Mouse (Mus musculus) spleen, adult 12 weeks (tissue): Measurements from ENCODE around the gene Gpatch4.

Experiments
- DNase-seq: peaks from one replicate; pipeline ENCODE4 v3.0.0; 2022; ENCODE audit warnings: low spot score

Gpatch4 gene

DNA sequence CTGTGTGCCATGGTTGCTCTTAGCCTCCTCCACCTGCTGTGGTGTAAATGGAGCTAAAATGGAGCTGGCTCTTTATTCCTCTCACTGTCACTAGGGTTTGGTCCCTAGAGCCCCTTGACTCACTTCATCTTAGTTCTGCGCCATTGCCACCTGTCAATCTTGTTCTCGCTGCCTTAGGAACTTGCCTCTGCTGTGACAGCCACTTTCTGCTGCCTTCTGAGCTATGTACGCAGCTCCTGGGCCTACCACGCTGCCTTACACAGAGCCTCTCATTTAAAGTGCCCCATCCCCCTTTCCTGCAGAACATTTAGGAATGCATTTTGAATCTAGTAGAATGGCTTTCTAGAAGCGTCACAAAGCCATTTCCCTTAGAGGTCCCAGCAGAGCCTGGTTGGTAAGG lies 51.2 kb downstream of the Gpatch4 start:
- no peak for DNase-seq

GRCm38 (mm10) chr3:88097666-88098065 lies 54.8 kb downstream of the Gpatch4 start:
- no peak for DNase-seq

- DNase-seq, result no peak
Measured at GRCm38 (mm10) chr3:88100251-88100650, 57.3 kb downstream of the Gpatch4 start.

DNA sequence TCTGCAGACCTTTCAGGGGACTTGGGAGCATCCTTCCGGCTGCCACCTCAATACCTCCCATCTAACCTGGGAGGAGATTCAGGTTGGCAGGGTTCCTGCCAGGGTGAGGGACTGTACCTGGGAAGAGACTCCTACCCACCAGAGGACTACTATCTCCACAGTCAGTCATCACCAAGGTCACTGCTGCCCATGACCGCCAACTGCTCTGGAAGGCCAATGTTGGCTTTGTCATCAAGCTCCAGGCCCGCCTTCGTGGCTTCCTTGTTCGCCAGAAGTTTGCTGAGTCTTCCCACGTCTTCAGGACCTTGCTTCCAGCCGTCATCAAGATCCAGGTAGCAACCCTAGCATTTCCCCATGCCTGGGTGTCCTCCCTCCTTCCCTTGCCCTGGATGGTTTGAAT lies 58.8 kb downstream of the Gpatch4 start:
- no peak for DNase-seq

- DNase-seq, result no peak
Measured at GRCm38 (mm10) chr3:88102196-88102595, 59.3 kb downstream of the Gpatch4 start.

GRCm38 (mm10) chr3:88102611-88103010 lies 59.7 kb downstream of the Gpatch4 start:
- DNase-seq, result no peak
